Mouse (Mus musculus): ENCODE results near the gene Card11.

DNA sequence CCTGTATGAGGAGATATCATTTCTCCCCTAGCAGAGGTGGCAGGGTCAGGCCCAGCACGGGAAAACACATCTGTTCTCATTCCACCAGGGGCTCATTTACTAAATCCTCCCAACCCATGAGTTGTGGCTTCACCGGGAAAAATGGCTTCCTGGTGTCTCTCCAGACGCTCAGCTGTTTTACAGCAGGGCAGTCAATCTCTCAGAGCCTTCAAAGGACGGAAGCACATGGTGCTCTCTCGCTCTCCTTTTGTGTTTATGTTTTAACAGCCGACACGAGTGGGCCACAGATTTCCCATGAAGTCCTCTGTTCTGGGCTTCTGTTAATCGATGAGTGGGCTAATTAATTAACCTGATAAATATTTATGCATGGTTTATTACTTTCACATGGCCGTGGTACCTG, 40.5 kb upstream of the Card11 start:
- TF ChIP-seq CTCF (IDR thresholded peaks at IDR 0.05; ENCODE audit: low read depth, low read length) (no peak), TAL1 (conservative IDR thresholded peaks at IDR 0.05; ENCODE audit: low read depth, low read length) (no peak), POLR2AphosphoS5 (IDR thresholded peaks at IDR 0.05; ENCODE audit: insufficient replicate concordance, low read depth, low read length) (no peak), GATA1 (IDR thresholded peaks at IDR 0.05; ENCODE audit: borderline replicate concordance, low read length) (no peak)

All from G1E (cell line).